Mouse (Mus musculus): ENCODE measurements around the gene Slc45a2. TPM values are rescaled to one million over a fixed set of nuclear protein-coding genes. Genes with fewer than 3 reads are reported as not detected.

Slc45a2 gene
- polyA plus RNA-seq, 1 experiment from 2014 or later: not detected

- Histone ChIP-seq H3K4me3 (ENCODE audit: low read length) (no peak overlapping the region), H3K36me3 (ENCODE audit: control insufficient read depth, insufficient read depth, low read length) (no peaks in the 10 kb centered on the region), H3K27me3 (replicated peaks; ENCODE audit: control insufficient read depth, insufficient read depth, low read length) (no peaks in the 10 kb centered on the region), H3K4me2 (ENCODE audit: low read depth, low read length) (no peak overlapping the region), H3K9me3 (ENCODE audit: control insufficient read depth, low read length) (no peaks in the 10 kb centered on the region), H3K27ac (ENCODE audit: low read length) (no peak overlapping the region), H3K9ac (ENCODE audit: low read depth, low read length) (no peak overlapping the region), H3K4me1 (ENCODE audit: control insufficient read depth, insufficient read depth, low read length) (no peaks in the 10 kb centered on the region)
- no peak for ATAC-seq
- 88% methylated on average over 3 of the region's 3 CpGs for WGBS
Measured at GRCm38 (mm10) chr15:11075726-11076361, 75.3 kb downstream of the Slc45a2 start.

Other genes with a start within 250 kb of the Slc45a2 start
- gene C1qtnf3, start 48.4 kb upstream of the Slc45a2 start, polyA plus RNA-seq (2015; fragmentation: Nextera tagmentation; extraction: Ambion mirVana): 2.2 and 2.7 TPM in 2 replicates
- gene Amacr, start 19.0 kb upstream of the Slc45a2 start, polyA plus RNA-seq (2015; fragmentation: Nextera tagmentation; extraction: Ambion mirVana): 27.1 and 29.4 TPM in 2 replicates
- not detected in 2 replicates for gene Rxfp3, start 37.3 kb downstream of the Slc45a2 start, polyA plus RNA-seq (2015; fragmentation: Nextera tagmentation; extraction: Ambion mirVana)
- 1.4 and 1.7 TPM in 2 replicates for gene Adamts12, start 64.1 kb downstream of the Slc45a2 start, polyA plus RNA-seq (2015; fragmentation: Nextera tagmentation; extraction: Ambion mirVana)